Mouse (Mus musculus) olfactory bulb, adult 2 months (tissue): ENCODE measurements around the gene Hexim2. TPM values are rescaled to one million over a fixed set of nuclear protein-coding genes. Genes with fewer than 3 reads are reported as not detected.
A peak's percentile ranks its signal among the peaks of the same experiment; 100 is the strongest.

ENCODE experiments used
- H3K27ac ChIP-seq: fragments of 200-500 bp; 2 replicates; pipeline ENCODE4 v1.5.1; 2012; ENCODE audit warnings: low read depth, low read length; ENCODE audit not compliant: insufficient read depth
- H3K4me1 ChIP-seq: fragments of 200-500 bp; 2 replicates; pipeline ENCODE4 v1.6.1; 2012; ENCODE audit warnings: low read length; ENCODE audit not compliant: control insufficient read depth, insufficient read depth
- H3K4me3 ChIP-seq: fragments of 200-500 bp; 2 replicates; pipeline ENCODE4 v1.5.1; 2012; ENCODE audit warnings: mild to moderate bottlenecking, low read depth, low read length, moderate library complexity; ENCODE audit not compliant: insufficient read depth
- CTCF ChIP-seq: fragments of 200-500 bp; IDR thresholded peaks from 2 replicates; pipeline ENCODE4 v1.5.1; 2012; ENCODE audit warnings: low read depth, mild to moderate bottlenecking, low read length, moderate library complexity; ENCODE audit not compliant: insufficient read depth
- POLR2A ChIP-seq: fragments of 200-500 bp; IDR thresholded peaks from 2 replicates; pipeline ENCODE4 v1.6.1; 2012; ENCODE audit warnings: mild to moderate bottlenecking, low read depth, low read length, moderate library complexity; ENCODE audit not compliant: insufficient read depth
- WGBS: fragments of 180-500 bp; shearing (Covaris S2); methylation state at CpG from one replicate; pipeline ENCODE4 v1.1.7; 2018; 5-methylcytosine and 5-hydroxymethylcytosine counted together
- polyA plus RNA-seq: library from polyadenylated mRNA; stranded (reverse); fragments of >200 nt; gene quantifications from 2 replicates; pipeline ENCODE4 v1.2.4, GENCODE M21; 2012; ENCODE audit warnings: low replicate concordance; ENCODE audit not compliant: missing spikeins, insufficient read depth, insufficient read length

Gene Hexim2
- polyA plus RNA-seq, 1 experiment, result not detected

GRCm38 (mm10) chr11:103116959-103117590, 15.2 kb upstream of the Hexim2 start:
- H3K4me3 ChIP-seq, result peak overlapping the region; percentile 90
- TF ChIP-seq POLR2A, result no peak
- TF ChIP-seq CTCF, result peak; percentile 70; the same call in 1 of the 2 replicates
- WGBS, result under 1% methylated on average over 35 of the region's 35 CpGs
- peak overlapping the region; percentile 43 for H3K27ac ChIP-seq
- peaks cover 26% of the 10 kb centered on the region for H3K4me1 ChIP-seq

DNA sequence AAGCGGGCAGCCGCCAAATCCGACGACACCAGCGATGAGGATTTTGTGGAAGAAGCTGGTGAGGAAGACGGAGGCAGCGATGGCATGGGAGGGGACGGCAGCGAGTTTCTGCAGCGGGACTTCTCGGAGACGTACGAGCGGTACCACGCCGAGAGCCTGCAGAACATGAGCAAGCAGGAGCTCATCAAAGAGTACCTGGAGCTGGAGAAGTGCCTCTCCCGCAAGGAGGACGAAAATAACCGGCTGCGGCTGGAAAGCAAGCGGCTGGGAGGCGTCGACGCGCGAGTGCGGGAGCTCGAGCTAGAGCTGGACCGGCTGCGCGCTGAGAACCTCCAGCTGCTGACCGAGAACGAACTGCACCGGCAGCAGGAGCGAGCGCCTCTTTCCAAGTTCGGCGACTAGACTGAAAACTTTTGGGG, 14.6 kb upstream of the Hexim2 start:
- Histone ChIP-seq H3K27ac (peak overlapping the region; percentile 43), H3K4me3 (peak overlapping the region; percentile 90), H3K4me1 (peaks cover 21% of the 10 kb centered on the region)
- 0 out of 2 replicates have a peak, but pooled peaks have one; percentile 2 for TF ChIP-seq CTCF
- TF ChIP-seq POLR2A, result no peak
- WGBS, result under 1% methylated on average over 38 of the region's 38 CpGs

DNA sequence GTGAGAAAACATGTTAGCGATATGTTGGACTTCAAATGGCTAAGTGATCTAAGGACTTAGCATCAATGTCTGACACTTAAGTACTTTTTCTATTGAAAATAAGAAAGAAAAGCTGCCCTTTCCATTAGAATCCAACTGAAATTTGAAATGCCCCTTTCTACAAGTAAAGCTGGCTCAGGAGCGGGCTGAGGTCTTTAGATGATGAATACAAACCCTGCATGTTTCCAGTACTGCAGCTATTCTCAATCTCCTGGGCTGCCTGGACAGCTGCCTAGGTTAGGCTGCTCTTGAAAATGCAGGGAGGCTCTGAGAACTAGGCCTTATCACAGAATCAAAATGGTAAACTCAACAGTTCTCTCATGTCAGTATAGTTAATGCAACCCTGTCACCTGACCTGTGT, 13.4 kb upstream of the Hexim2 start:
- TF ChIP-seq CTCF (no peak), POLR2A (no peak)
- WGBS, result 52% methylated on average over 2 of the region's 2 CpGs
- H3K4me1 ChIP-seq, result peaks cover 19% of the 10 kb centered on the region
- no peak overlapping the region for H3K27ac ChIP-seq
- no peak overlapping the region for H3K4me3 ChIP-seq

DNA sequence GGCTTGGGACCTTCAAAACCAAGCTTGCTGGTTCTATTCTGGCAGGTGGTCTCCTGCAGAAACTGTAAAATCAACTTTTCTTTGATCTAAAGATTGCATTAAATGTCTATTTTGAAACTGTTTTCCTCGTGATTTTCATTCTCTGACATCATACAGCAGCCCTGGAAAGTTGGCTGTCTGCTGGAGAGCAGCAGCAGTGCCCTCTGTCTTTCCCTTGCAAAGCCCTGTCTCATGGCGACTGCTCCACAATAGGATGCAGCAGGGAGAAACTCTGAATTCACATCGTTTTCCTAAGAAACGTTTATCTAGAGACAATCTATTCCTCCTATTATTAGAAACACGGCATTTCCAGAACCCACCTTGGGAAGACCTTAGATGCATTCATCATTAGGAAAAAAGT, 12.6 kb upstream of the Hexim2 start:
- no peak overlapping the region for H3K27ac ChIP-seq
- H3K4me3 ChIP-seq, result no peak overlapping the region
- peaks cover 19% of the 10 kb centered on the region for H3K4me1 ChIP-seq
- TF ChIP-seq CTCF, result no peak
- TF ChIP-seq POLR2A, result no peak
- 21% methylated on average over 5 of the region's 5 CpGs for WGBS

GRCm38 (mm10) chr11:103120315-103120714, 11.9 kb upstream of the Hexim2 start:
- TF ChIP-seq CTCF, result no peak
- TF ChIP-seq POLR2A, result no peak
- Histone ChIP-seq H3K4me1 (peaks cover 15% of the 10 kb centered on the region), H3K27ac (no peak overlapping the region), H3K4me3 (no peak overlapping the region)
- 42% methylated on average over 5 of the region's 5 CpGs for WGBS

GRCm38 (mm10) chr11:103132576-103133455, 587 bp downstream of the Hexim2 start:
- peak overlapping the region; percentile 77 for H3K4me3 ChIP-seq
- peak overlapping the region; percentile 97 for H3K27ac ChIP-seq
- WGBS, result under 1% methylated on average over 57 of the region's 58 CpGs
- TF ChIP-seq CTCF, result no peak
- TF ChIP-seq POLR2A, result peak; percentile 96
- peaks cover 13% of the 10 kb centered on the region for H3K4me1 ChIP-seq

- 40% methylated on average over 6 of the region's 6 CpGs for WGBS
- peak overlapping the region; percentile 79 for H3K27ac ChIP-seq
- no peak for TF ChIP-seq POLR2A
- no peak for TF ChIP-seq CTCF
- H3K4me1 ChIP-seq, result peaks cover 13% of the 10 kb centered on the region
- H3K4me3 ChIP-seq, result peak overlapping the region; percentile 42
These were observed 1.4 kb downstream of the Hexim2 start for GRCm38 (mm10) chr11:103133456-103134185.

- WGBS, result 14% methylated on average over 3 of the region's 3 CpGs
- Histone ChIP-seq H3K4me3 (no peak overlapping the region), H3K27ac (no peak overlapping the region), H3K4me1 (peaks cover 13% of the 10 kb centered on the region)
- TF ChIP-seq POLR2A, result no peak
- no peak for TF ChIP-seq CTCF
These were observed 2.0 kb downstream of the Hexim2 start for GRCm38 (mm10) chr11:103134221-103134620.
